Mouse (Mus musculus) frontal cortex, postnatal 10 days (tissue): ENCODE measurements around the gene Spag7.

Experiments
- DNase-seq, 2 experiments: peaks; one replicate each; pipeline ENCODE4 v3.0.0; 2022; ENCODE audit warnings: low spot score in 2 of 2, mixed read lengths in 1 of 2

Spag7 gene

GRCm38 (mm10) chr11:70681170-70681569 is 12.0 kb upstream of the Spag7 start:
- no peak for DNase-seq

GRCm38 (mm10) chr11:70679894-70680293 is 10.7 kb upstream of the Spag7 start:
- DNase-seq, result no peak

GRCm38 (mm10) chr11:70679361-70679760 is 10.1 kb upstream of the Spag7 start:
- no peak for DNase-seq

GRCm38 (mm10) chr11:70678576-70678975 is 9.4 kb upstream of the Spag7 start:
- no peak for DNase-seq

- DNase-seq, result no peak
Measured at GRCm38 (mm10) chr11:70678092-70678491, 8.9 kb upstream of the Spag7 start.

- DNase-seq, result no peak
Measured at GRCm38 (mm10) chr11:70674501-70674900, 5.3 kb upstream of the Spag7 start.

- no peak for DNase-seq
Measured at GRCm38 (mm10) chr11:70674014-70674413, 4.8 kb upstream of the Spag7 start.

GRCm38 (mm10) chr11:70671333-70672047 is 2.3 kb upstream of the Spag7 start:
- no peak for DNase-seq

GRCm38 (mm10) chr11:70670483-70670882 is 1.3 kb upstream of the Spag7 start:
- no peak for DNase-seq

- peak; percentile 76 to 77 for DNase-seq
Measured at GRCm38 (mm10) chr11:70669582-70670345, 548 bp upstream of the Spag7 start.

- peak in 1 of 2 experiments; percentile 80 for DNase-seq
Measured at GRCm38 (mm10) chr11:70668335-70668770, 863 bp downstream of the Spag7 start.

- no peak for DNase-seq
Measured at GRCm38 (mm10) chr11:70667271-70668150, 1.7 kb downstream of the Spag7 start.

- no peak for DNase-seq
Measured at GRCm38 (mm10) chr11:70666687-70667086, 2.5 kb downstream of the Spag7 start.

- DNase-seq, result no peak
Measured at GRCm38 (mm10) chr11:70664741-70665140, 4.5 kb downstream of the Spag7 start.

GRCm38 (mm10) chr11:70663957-70664356 is 5.3 kb downstream of the Spag7 start:
- DNase-seq, result no peak

- no peak for DNase-seq
Measured at GRCm38 (mm10) chr11:70663101-70663500, 6.1 kb downstream of the Spag7 start.

GRCm38 (mm10) chr11:70660571-70660970 is 8.6 kb downstream of the Spag7 start:
- DNase-seq, result no peak

- DNase-seq, result no peak
Measured at GRCm38 (mm10) chr11:70658942-70659341, 10.3 kb downstream of the Spag7 start.

GRCm38 (mm10) chr11:70658521-70658920 is 10.7 kb downstream of the Spag7 start:
- DNase-seq, result no peak

GRCm38 (mm10) chr11:70657991-70658390 is 11.2 kb downstream of the Spag7 start:
- DNase-seq, result no peak

- no peak for DNase-seq
Measured at GRCm38 (mm10) chr11:70657573-70657972, 11.6 kb downstream of the Spag7 start.

GRCm38 (mm10) chr11:70656964-70657363 is 12.3 kb downstream of the Spag7 start, which contains the start of gene Eno3:
TSS of gene Eno3 (plus strand) at chr11:70657202.
- no peak for DNase-seq
